Mouse (Mus musculus): ENCODE data around the gene Snap23. TPM values are rescaled to one million over a fixed set of nuclear protein-coding genes. Genes with fewer than 3 reads are reported as not detected.

Snap23 gene
- total RNA-seq, 2 experiments from 2014 or later = 19.8 to 20.0 TPM

DNA sequence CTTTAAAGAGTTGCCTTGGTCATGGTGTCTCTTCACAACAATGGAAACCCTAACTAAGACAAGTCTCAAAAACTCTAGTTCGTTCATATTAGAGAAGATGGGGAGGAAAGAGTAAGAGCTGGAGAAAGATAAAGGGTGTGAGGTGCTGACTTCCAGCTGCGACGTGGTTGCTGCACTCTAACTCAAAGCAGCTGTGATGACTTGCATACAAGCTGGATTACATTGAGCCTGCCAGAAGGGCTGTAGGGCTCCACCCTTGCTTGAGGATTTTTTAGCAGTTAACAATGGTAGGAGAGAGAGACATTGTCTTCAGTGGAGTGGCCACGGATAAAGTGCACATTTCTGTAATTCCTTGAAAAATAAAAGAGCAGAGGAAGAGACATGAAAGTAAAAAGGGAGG lies 79.3 kb downstream of the Snap23 start:
- intact Hi-C loops (cut with DNase I) = no loop called here
- no peak for DNase-seq

Other genes with a start within 250 kb of the Snap23 start
- 10 to 100 TPM; 48.4 to 53.7 TPM for gene Vps39, start 214.5 kb upstream of the Snap23 start, total RNA-seq (2021)
- gene Ganc, start 163.8 kb upstream of the Snap23 start, total RNA-seq (2021) = 1 to 10 TPM; 8.3 to 8.9 TPM
- 10 to 100 TPM; 29.8 to 33.1 TPM for gene Tmem87a, start 163.6 kb upstream of the Snap23 start, total RNA-seq (2021)
- gene Capn3, start 111.7 kb upstream of the Snap23 start, total RNA-seq (2021) = 1 to 10 TPM; 1.6 to 2.7 TPM
- 10 to 100 TPM; 81.7 to 84.5 TPM for gene Zfp106, start 3.8 kb upstream of the Snap23 start, total RNA-seq (2021)
- gene Haus2, start 41.7 kb downstream of the Snap23 start, total RNA-seq (2021) = 10 to 100 TPM; 14.3 to 15.6 TPM
- 10 to 100 TPM; 16.5 to 17.9 TPM for gene Lrrc57, start 41.8 kb downstream of the Snap23 start, total RNA-seq (2021)
- gene Stard9, start 61.5 kb downstream of the Snap23 start, total RNA-seq (2021) = 10 to 100 TPM; 13.7 to 15.6 TPM

Measured in left cerebral cortex, postnatal 4 days (tissue).